9 mouse cellular contexts compared by ENCODE assay signal in the genomic region with DNA sequence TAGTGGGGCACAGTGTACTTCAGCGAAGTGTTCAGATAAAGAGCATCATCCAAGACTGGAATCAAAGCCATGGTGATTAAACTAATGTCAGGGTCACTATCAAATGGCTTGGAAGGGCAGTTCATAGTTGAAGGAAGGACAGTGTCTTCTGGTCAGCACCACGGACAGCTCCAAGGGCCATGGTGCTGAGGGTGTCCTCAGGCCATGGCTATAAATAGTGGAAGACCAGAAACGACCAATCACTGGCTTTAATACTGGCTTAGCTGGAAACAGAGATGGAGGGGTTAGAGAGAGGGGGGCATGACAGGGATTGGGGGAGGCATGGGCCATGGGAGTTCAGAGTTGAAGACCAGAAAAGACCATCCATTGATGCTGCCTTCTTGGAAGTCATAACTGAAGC.
DNase-seq lines count a peak whose midpoint lies in the region; ATAC-seq and TF ChIP-seq lines count a peak whose summit lies in the region.
"Had no signal": no experiment of that assay in that cellular context is flagged by ENCODE, and none has a peak within 500 bp of the region (broad histone marks: within the 10 kb centered on the region; RNA-seq: fewer than 3 reads in every experiment).

No protein-coding gene starts in this region.

- H3K4me3 ChIP-seq in gastrocnemius, adult 2 months = no peak overlapping the region
- H3K4me3 ChIP-seq in heart, postnatal 0 days (ENCODE audit: low read depth, low read length) = no peak overlapping the region
- H3K4me3 ChIP-seq in limb, embryonic 14.5 days (replicated peaks; ENCODE audit: low read length) = no peak overlapping the region
- H3K4me3 ChIP-seq: heart, embryonic 13.5 days had no signal

- no peak overlapping the region for H3K4me2 ChIP-seq in heart, postnatal 0 days (ENCODE audit: low read depth, low read length)
- no peak overlapping the region for H3K4me2 ChIP-seq in limb, embryonic 14.5 days (replicated peaks; ENCODE audit: low read depth, low read length, severe bottlenecking)
- H3K4me2 ChIP-seq: heart, embryonic 13.5 days had no signal

- intact Hi-C loops in gastrocnemius, adult 2 months (cut with DNase I) = no loop called here

- ATAC-seq in heart, postnatal 0 days (ENCODE audit: insufficient read depth, low read depth) = peak; percentile 53; the same call in 1 of the 2 replicates
- ATAC-seq in limb, embryonic 14.5 days (ENCODE audit: low FRiP score, low read depth) = no peak; the same call in 1 of the 2 replicates

- H3K9me3 ChIP-seq in heart, postnatal 0 days (replicated peaks; ENCODE audit: control insufficient read depth, low read length) = peaks cover 3% of the 10 kb centered on the region; the same call in 1 of the 2 replicates
- no peaks in the 10 kb centered on the region for H3K9me3 ChIP-seq in limb, embryonic 14.5 days (ENCODE audit: control insufficient read depth, low read length)
- H3K9me3 ChIP-seq: heart, embryonic 13.5 days had no signal

- H3K36me3 ChIP-seq in heart, postnatal 0 days (replicated peaks; ENCODE audit: control insufficient read depth, insufficient read depth, low read length) = no peaks in the 10 kb centered on the region
- H3K36me3 ChIP-seq in limb, embryonic 14.5 days (ENCODE audit: control insufficient read depth, insufficient read depth, low read length) = no peaks in the 10 kb centered on the region
- H3K36me3 ChIP-seq: heart, embryonic 13.5 days had no signal

- no peak for TF ChIP-seq CTCF in gastrocnemius, adult 2 months (IDR thresholded peaks at IDR 0.05)
- no peak for TF ChIP-seq CTCF in heart, postnatal 0 days (IDR thresholded peaks at IDR 0.05; ENCODE audit: low read depth)

- no peak overlapping the region for H3K27ac ChIP-seq in gastrocnemius, adult 2 months
- H3K27ac ChIP-seq in heart, postnatal 0 days (ENCODE audit: low read depth) = no peak overlapping the region
- H3K27ac ChIP-seq in limb, embryonic 14.5 days (replicated peaks; ENCODE audit: low read depth, low read length) = no peak overlapping the region
- H3K27ac ChIP-seq: heart, embryonic 13.5 days had no signal

- WGBS in heart, postnatal 0 days = 10% methylated on average over 3 of the region's 3 CpGs
- WGBS in limb, embryonic 14.5 days = 12% methylated on average over 3 of the region's 3 CpGs

- no peaks in the 10 kb centered on the region for H3K27me3 ChIP-seq in heart, postnatal 0 days (ENCODE audit: control insufficient read depth, insufficient read depth, low read length)
- H3K27me3 ChIP-seq in limb, embryonic 14.5 days (ENCODE audit: control insufficient read depth, insufficient read depth, low read length) = no peaks in the 10 kb centered on the region

- no peak overlapping the region for H3K9ac ChIP-seq in heart, postnatal 0 days (replicated peaks; ENCODE audit: low read depth, low read length)
- no peak overlapping the region for H3K9ac ChIP-seq in limb, embryonic 14.5 days (ENCODE audit: low read depth, low read length, severe bottlenecking)
- H3K9ac ChIP-seq: heart, embryonic 13.5 days had no signal

- DNase-seq in gastrocnemius, adult 2 months = peak; percentile 59
- DNase-seq in gastrocnemius, postnatal 25 days = no peak
- peak; percentile 65 to 68 for DNase-seq in adrenal gland, adult 18-20 months (ENCODE audit: low spot score in 2 of 2)
- DNase-seq in heart, postnatal 0 days (ENCODE audit: low spot score) = peak; percentile 45
- peak; percentile 61 for DNase-seq in limb, embryonic 14.5 days (ENCODE audit: low spot score)
- DNase-seq in retina, postnatal 1 day = peak; percentile 81
- no peak for DNase-seq in cerebellum, adult 8-10 months
- DNase-seq in thymus, postnatal 14 days = no peak

- no peaks in the 10 kb centered on the region for H3K4me1 ChIP-seq in heart, postnatal 0 days (ENCODE audit: control insufficient read depth, insufficient read depth)
- H3K4me1 ChIP-seq in limb, embryonic 14.5 days (ENCODE audit: control insufficient read depth, insufficient read depth, low read length) = no peaks in the 10 kb centered on the region
- H3K4me1 ChIP-seq: heart, embryonic 13.5 days had no signal

- TF ChIP-seq POLR2A in limb, embryonic 14.5 days (IDR thresholded peaks at IDR 0.05; ENCODE audit: borderline replicate concordance, extremely low read depth, insufficient read depth, insufficient read length) = no peak

- TF ChIP-seq EP300 in heart, postnatal 0 days (IDR thresholded peaks at IDR 0.05; ENCODE audit: low read depth) = no peak

Comparison
In these comparisons a context has a peak if more than half of its experiments do, and no peak if none do; other contexts are left out.
1. DNase-seq: peak in gastrocnemius, adult 2 months (single experiment), adrenal gland, adult 18-20 months (2 of 2), heart, postnatal 0 days (single experiment), limb, embryonic 14.5 days (single experiment) and retina, postnatal 1 day (single experiment); none in gastrocnemius, postnatal 25 days (single experiment), cerebellum, adult 8-10 months (single experiment) and thymus, postnatal 14 days (single experiment).